Mouse (Mus musculus): Measurements from ENCODE around the gene S100a3. TPM values are rescaled to one million over a fixed set of nuclear protein-coding genes. Genes with fewer than 3 reads are reported as not detected.

Gene S100a3
- polyA plus RNA-seq, 1 experiment from 2014 or later, result 0.39 TPM

- Histone ChIP-seq H3K36me3 (ENCODE audit: control insufficient read depth, insufficient read depth, low read length) (no peaks in the 10 kb centered on the region), H3K4me3 (ENCODE audit: low read depth, low read length) (no peak overlapping the region), H3K4me1 (replicated peaks; ENCODE audit: control insufficient read depth, insufficient read depth, low read length) (no peaks in the 10 kb centered on the region), H3K4me2 (replicated peaks; ENCODE audit: low read depth, low read length) (no peak overlapping the region), H3K27me3 (ENCODE audit: control insufficient read depth, insufficient read depth, low read length) (no peaks in the 10 kb centered on the region), H3K9me3 (ENCODE audit: control insufficient read depth, low read length) (no peaks in the 10 kb centered on the region), H3K9ac (ENCODE audit: low read depth, low read length) (no peak overlapping the region), H3K27ac (ENCODE audit: low read depth, low read length) (no peak overlapping the region)
- DNase-seq (ENCODE audit: low spot score) (no peak), ATAC-seq (ENCODE audit: low FRiP score) (no peak)
- WGBS, result 58% methylated on average over 5 of the region's 5 CpGs
These were observed 10.5 kb upstream of the S100a3 start for GRCm38 (mm10) chr3:90549676-90550420.

- H3K9ac ChIP-seq (ENCODE audit: low read depth, low read length), result no peak overlapping the region
- no peak overlapping the region for H3K4me3 ChIP-seq (ENCODE audit: low read depth, low read length)
- WGBS, result 90% methylated on average over 2 of the region's 2 CpGs
- no peak for DNase-seq (ENCODE audit: low spot score)
- H3K4me2 ChIP-seq (replicated peaks; ENCODE audit: low read depth, low read length), result no peak overlapping the region
- H3K9me3 ChIP-seq (ENCODE audit: control insufficient read depth, low read length), result no peaks in the 10 kb centered on the region
- H3K4me1 ChIP-seq (replicated peaks; ENCODE audit: control insufficient read depth, insufficient read depth, low read length), result no peaks in the 10 kb centered on the region
- H3K27me3 ChIP-seq (ENCODE audit: control insufficient read depth, insufficient read depth, low read length), result no peaks in the 10 kb centered on the region
- H3K27ac ChIP-seq (ENCODE audit: low read depth, low read length), result no peak overlapping the region
- no peaks in the 10 kb centered on the region for H3K36me3 ChIP-seq (ENCODE audit: control insufficient read depth, insufficient read depth, low read length)
- ATAC-seq (ENCODE audit: low FRiP score), result no peak
These were observed 10.0 kb upstream of the S100a3 start for GRCm38 (mm10) chr3:90550421-90550790.

- 81% methylated on average over 2 of the region's 2 CpGs for WGBS
- ATAC-seq (ENCODE audit: low FRiP score), result no peak
- H3K27me3 ChIP-seq (ENCODE audit: control insufficient read depth, insufficient read depth, low read length), result no peaks in the 10 kb centered on the region
These were observed 8.1 kb upstream of the S100a3 start for GRCm38 (mm10) chr3:90552231-90552630.

GRCm38 (mm10) chr3:90555954-90556353 is 4.4 kb upstream of the S100a3 start:
- Histone ChIP-seq H3K27ac (ENCODE audit: low read depth, low read length) (no peak overlapping the region), H3K4me3 (ENCODE audit: low read depth, low read length) (no peak overlapping the region), H3K27me3 (ENCODE audit: control insufficient read depth, insufficient read depth, low read length) (no peaks in the 10 kb centered on the region), H3K9me3 (ENCODE audit: control insufficient read depth, low read length) (no peaks in the 10 kb centered on the region), H3K36me3 (ENCODE audit: control insufficient read depth, insufficient read depth, low read length) (no peaks in the 10 kb centered on the region), H3K9ac (ENCODE audit: low read depth, low read length) (no peak overlapping the region), H3K4me2 (replicated peaks; ENCODE audit: low read depth, low read length) (no peak overlapping the region), H3K4me1 (replicated peaks; ENCODE audit: control insufficient read depth, insufficient read depth, low read length) (no peaks in the 10 kb centered on the region)
- DNase-seq (ENCODE audit: low spot score) (no peak), ATAC-seq (ENCODE audit: low FRiP score) (peak; percentile 59)
- 46% methylated on average over 5 of the region's 5 CpGs for WGBS

More at GRCm38 (mm10) chr3:90552231-90552630, 8.1 kb upstream of the S100a3 start:
- Histone ChIP-seq H3K27ac (ENCODE audit: low read depth, low read length) (no peak overlapping the region), H3K4me2 (replicated peaks; ENCODE audit: low read depth, low read length) (no peak overlapping the region), H3K4me1 (replicated peaks; ENCODE audit: control insufficient read depth, insufficient read depth, low read length) (no peaks in the 10 kb centered on the region), H3K36me3 (ENCODE audit: control insufficient read depth, insufficient read depth, low read length) (no peaks in the 10 kb centered on the region), H3K4me3 (ENCODE audit: low read depth, low read length) (no peak overlapping the region), H3K9me3 (ENCODE audit: control insufficient read depth, low read length) (no peaks in the 10 kb centered on the region), H3K9ac (ENCODE audit: low read depth, low read length) (no peak overlapping the region)
- DNase-seq (ENCODE audit: low spot score), result no peak

- no peak overlapping the region for H3K9ac ChIP-seq (ENCODE audit: low read depth, low read length)
- H3K4me3 ChIP-seq (ENCODE audit: low read depth, low read length), result no peak overlapping the region
- no peak overlapping the region for H3K4me2 ChIP-seq (replicated peaks; ENCODE audit: low read depth, low read length)
- H3K27me3 ChIP-seq (ENCODE audit: control insufficient read depth, insufficient read depth, low read length), result no peaks in the 10 kb centered on the region
- 86% methylated on average over 5 of the region's 5 CpGs for WGBS
- H3K27ac ChIP-seq (ENCODE audit: low read depth, low read length), result no peak overlapping the region
- no peaks in the 10 kb centered on the region for H3K4me1 ChIP-seq (replicated peaks; ENCODE audit: control insufficient read depth, insufficient read depth, low read length)
- H3K36me3 ChIP-seq (ENCODE audit: control insufficient read depth, insufficient read depth, low read length), result no peaks in the 10 kb centered on the region
- ATAC-seq (ENCODE audit: low FRiP score) (no peak), DNase-seq (ENCODE audit: low spot score) (no peak)
- no peaks in the 10 kb centered on the region for H3K9me3 ChIP-seq (ENCODE audit: control insufficient read depth, low read length)
These were observed 14.3 kb downstream of the S100a3 start for GRCm38 (mm10) chr3:90574691-90575090.

GRCm38 (mm10) chr3:90575320-90575719 is 14.9 kb downstream of the S100a3 start:
- no peak overlapping the region for H3K4me3 ChIP-seq (ENCODE audit: low read depth, low read length)
- no peaks in the 10 kb centered on the region for H3K9me3 ChIP-seq (ENCODE audit: control insufficient read depth, low read length)
- WGBS, result 86% methylated on average over 3 of the region's 3 CpGs
- no peaks in the 10 kb centered on the region for H3K27me3 ChIP-seq (ENCODE audit: control insufficient read depth, insufficient read depth, low read length)
- DNase-seq (ENCODE audit: low spot score) (no peak), ATAC-seq (ENCODE audit: low FRiP score) (no peak)
- H3K4me1 ChIP-seq (replicated peaks; ENCODE audit: control insufficient read depth, insufficient read depth, low read length), result no peaks in the 10 kb centered on the region
- H3K27ac ChIP-seq (ENCODE audit: low read depth, low read length), result no peak overlapping the region
- H3K36me3 ChIP-seq (ENCODE audit: control insufficient read depth, insufficient read depth, low read length), result no peaks in the 10 kb centered on the region
- no peak overlapping the region for H3K4me2 ChIP-seq (replicated peaks; ENCODE audit: low read depth, low read length)
- H3K9ac ChIP-seq (ENCODE audit: low read depth, low read length), result no peak overlapping the region

GRCm38 (mm10) chr3:90576351-90577001 is 16.1 kb downstream of the S100a3 start:
- H3K4me1 ChIP-seq (replicated peaks; ENCODE audit: control insufficient read depth, insufficient read depth, low read length), result no peaks in the 10 kb centered on the region
- 77% methylated on average over 10 of the region's 10 CpGs for WGBS
- no peaks in the 10 kb centered on the region for H3K27me3 ChIP-seq (ENCODE audit: control insufficient read depth, insufficient read depth, low read length)
- DNase-seq (ENCODE audit: low spot score), result no peak
- no peaks in the 10 kb centered on the region for H3K36me3 ChIP-seq (ENCODE audit: control insufficient read depth, insufficient read depth, low read length)
- H3K9ac ChIP-seq (ENCODE audit: low read depth, low read length), result no peak overlapping the region
- H3K4me2 ChIP-seq (replicated peaks; ENCODE audit: low read depth, low read length), result no peak overlapping the region
- no peak overlapping the region for H3K4me3 ChIP-seq (ENCODE audit: low read depth, low read length)
- no peaks in the 10 kb centered on the region for H3K9me3 ChIP-seq (ENCODE audit: control insufficient read depth, low read length)
- no peak overlapping the region for H3K27ac ChIP-seq (ENCODE audit: low read depth, low read length)
- ATAC-seq (ENCODE audit: low FRiP score), result no peak

GRCm38 (mm10) chr3:90579433-90579832 is 19.1 kb downstream of the S100a3 start:
- Histone ChIP-seq H3K27me3 (ENCODE audit: control insufficient read depth, insufficient read depth, low read length) (no peaks in the 10 kb centered on the region), H3K36me3 (ENCODE audit: control insufficient read depth, insufficient read depth, low read length) (no peaks in the 10 kb centered on the region), H3K9ac (ENCODE audit: low read depth, low read length) (no peak overlapping the region), H3K4me1 (replicated peaks; ENCODE audit: control insufficient read depth, insufficient read depth, low read length) (no peaks in the 10 kb centered on the region), H3K4me2 (replicated peaks; ENCODE audit: low read depth, low read length) (no peak overlapping the region), H3K27ac (ENCODE audit: low read depth, low read length) (no peak overlapping the region), H3K4me3 (ENCODE audit: low read depth, low read length) (no peak overlapping the region), H3K9me3 (ENCODE audit: control insufficient read depth, low read length) (no peaks in the 10 kb centered on the region)
- no peak for DNase-seq (ENCODE audit: low spot score)
- no peak for ATAC-seq (ENCODE audit: low FRiP score)
- 80% methylated on average over 7 of the region's 7 CpGs for WGBS

GRCm38 (mm10) chr3:90581141-90581540 is 20.8 kb downstream of the S100a3 start:
- ATAC-seq (ENCODE audit: low FRiP score), result no peak
- H3K27ac ChIP-seq (ENCODE audit: low read depth, low read length), result no peak overlapping the region
- WGBS, result 90% methylated on average over 5 of the region's 5 CpGs
- no peak overlapping the region for H3K9ac ChIP-seq (ENCODE audit: low read depth, low read length)
- H3K4me1 ChIP-seq (replicated peaks; ENCODE audit: control insufficient read depth, insufficient read depth, low read length), result no peaks in the 10 kb centered on the region
- H3K36me3 ChIP-seq (ENCODE audit: control insufficient read depth, insufficient read depth, low read length), result no peaks in the 10 kb centered on the region
- H3K4me3 ChIP-seq (ENCODE audit: low read depth, low read length), result no peak overlapping the region
- no peak for DNase-seq (ENCODE audit: low spot score)
- no peaks in the 10 kb centered on the region for H3K27me3 ChIP-seq (ENCODE audit: control insufficient read depth, insufficient read depth, low read length)
- no peaks in the 10 kb centered on the region for H3K9me3 ChIP-seq (ENCODE audit: control insufficient read depth, low read length)
- H3K4me2 ChIP-seq (replicated peaks; ENCODE audit: low read depth, low read length), result no peak overlapping the region
